Mouse (Mus musculus): Measurements from ENCODE around the gene Tmem260.
"Not testable (repeated sequence)": the region's sequence is repeated elsewhere in the genome, so short reads cannot be mapped to it uniquely, and the experiment has no call there.

The Tmem260 gene

GRCm38 (mm10) chr14:48445984-48446683 is at the start of gene Tmem260:
Gene Tmem260 (plus strand): TSS chr14:48446124.
- peak; percentile 89 for DNase-seq (ENCODE audit: low spot score)

DNA sequence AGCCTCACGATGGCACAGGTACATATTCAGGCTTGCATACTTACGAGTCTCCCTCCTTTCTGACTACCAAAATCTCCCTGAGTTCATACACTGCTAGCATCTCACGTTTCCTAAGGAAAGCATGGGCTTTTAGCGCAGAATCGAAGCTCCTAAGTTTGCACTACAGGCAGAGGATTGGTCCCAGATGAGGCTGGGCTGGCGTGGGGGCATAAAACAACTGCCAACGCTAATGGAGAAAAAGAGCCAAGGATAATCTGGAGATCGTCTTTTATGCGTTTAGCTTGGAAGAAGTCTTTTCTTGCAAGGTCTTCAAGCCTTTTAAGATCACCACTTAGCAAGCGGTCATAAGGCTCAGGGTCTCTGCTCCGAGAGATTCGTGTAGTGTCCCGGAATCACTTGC is 39.8 kb upstream of the Tmem260 start:
- no peak for DNase-seq (ENCODE audit: low spot score)

DNA sequence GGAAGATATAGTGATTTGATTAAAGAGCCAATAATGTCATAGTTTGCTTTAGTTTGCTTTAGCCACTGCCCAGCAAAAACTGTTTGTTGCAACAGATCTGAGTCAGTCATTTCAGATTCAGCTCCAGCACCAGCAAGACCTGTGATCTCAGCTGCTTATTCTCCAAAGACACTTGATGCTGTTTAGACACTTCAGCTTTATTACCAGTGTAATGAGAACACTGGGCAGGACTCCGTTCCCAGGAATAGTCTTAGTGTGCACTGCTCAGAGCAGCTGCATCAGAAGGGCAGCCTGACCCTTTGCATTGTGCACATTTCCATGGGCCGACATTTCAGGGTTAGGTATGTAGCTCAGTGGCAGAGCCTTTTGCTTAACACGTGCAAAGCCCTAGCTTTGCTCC is 28.9 kb upstream of the Tmem260 start:
- no peak for DNase-seq (ENCODE audit: low spot score)

- no peak for DNase-seq (ENCODE audit: low spot score)
Observed at GRCm38 (mm10) chr14:48418264-48418663, 27.7 kb upstream of the Tmem260 start.

GRCm38 (mm10) chr14:48418672-48419071 is 27.3 kb upstream of the Tmem260 start:
- no peak for DNase-seq (ENCODE audit: low spot score)

- DNase-seq (ENCODE audit: low spot score) = no peak
Observed at GRCm38 (mm10) chr14:48421476-48421875, 24.4 kb upstream of the Tmem260 start.

DNA sequence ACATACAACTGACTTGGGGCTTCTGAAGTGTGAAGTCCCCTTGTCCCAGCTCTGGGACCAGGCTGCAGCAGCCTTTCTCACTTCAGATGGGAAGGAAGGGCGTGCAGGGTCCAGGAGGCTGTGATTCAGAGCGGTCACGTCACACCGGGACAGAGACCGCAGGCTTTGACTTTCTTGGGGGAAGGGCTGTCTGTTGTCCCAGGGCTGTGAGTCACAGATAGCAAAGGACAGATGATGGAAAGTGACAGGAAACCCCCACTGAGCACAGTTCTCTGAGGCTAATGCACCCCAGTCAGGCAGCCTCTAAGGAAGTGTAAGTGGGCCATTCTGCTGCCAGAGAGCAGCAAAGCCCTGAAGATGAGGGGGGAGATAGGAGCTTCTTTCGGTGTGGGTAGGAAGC is 23.9 kb upstream of the Tmem260 start:
- DNase-seq (ENCODE audit: low spot score) = peak; percentile 76

DNA sequence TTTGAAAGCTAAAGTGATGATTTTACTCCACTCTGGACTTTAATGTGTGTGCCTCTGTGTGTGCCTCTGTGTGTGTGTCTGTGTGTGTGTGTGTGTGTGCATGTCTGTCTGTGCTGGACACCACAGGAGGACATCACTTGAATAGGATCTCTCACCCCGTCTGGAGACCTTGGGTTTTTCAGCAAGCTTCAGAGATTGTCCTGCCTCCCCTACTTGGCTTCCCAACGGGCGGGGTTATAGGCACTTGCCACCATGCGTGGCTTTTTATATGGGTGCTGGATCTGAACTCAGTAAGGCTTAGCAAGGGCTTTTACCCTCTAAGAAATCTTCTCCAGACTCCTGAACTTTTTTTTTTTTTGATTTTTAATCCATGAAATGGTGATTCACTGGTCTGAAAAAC is 23.5 kb upstream of the Tmem260 start:
- no peak for DNase-seq (ENCODE audit: low spot score)

- DNase-seq (ENCODE audit: low spot score) = peak; percentile 17
Observed at GRCm38 (mm10) chr14:48422901-48423300, 23.0 kb upstream of the Tmem260 start.

DNA sequence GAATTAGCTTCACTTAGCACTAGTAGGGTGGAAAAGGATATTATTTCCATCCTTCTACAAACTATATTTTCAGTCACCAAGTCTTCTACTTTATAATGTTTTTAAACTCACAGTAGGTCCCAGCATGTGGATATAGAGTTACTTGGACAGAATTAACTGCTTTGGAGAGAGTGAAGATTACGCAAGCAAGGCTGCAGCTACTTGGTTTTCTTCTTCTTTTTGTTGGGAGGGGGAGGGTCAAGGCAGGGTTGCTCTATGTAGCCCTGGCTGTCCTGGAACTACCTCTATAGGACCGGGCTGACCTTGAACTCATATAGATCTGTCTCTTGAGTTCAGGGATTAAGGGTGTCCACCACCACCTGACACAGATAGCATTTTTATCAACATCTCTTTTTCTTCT is 13.9 kb upstream of the Tmem260 start:
- DNase-seq (ENCODE audit: low spot score) = no peak

DNA sequence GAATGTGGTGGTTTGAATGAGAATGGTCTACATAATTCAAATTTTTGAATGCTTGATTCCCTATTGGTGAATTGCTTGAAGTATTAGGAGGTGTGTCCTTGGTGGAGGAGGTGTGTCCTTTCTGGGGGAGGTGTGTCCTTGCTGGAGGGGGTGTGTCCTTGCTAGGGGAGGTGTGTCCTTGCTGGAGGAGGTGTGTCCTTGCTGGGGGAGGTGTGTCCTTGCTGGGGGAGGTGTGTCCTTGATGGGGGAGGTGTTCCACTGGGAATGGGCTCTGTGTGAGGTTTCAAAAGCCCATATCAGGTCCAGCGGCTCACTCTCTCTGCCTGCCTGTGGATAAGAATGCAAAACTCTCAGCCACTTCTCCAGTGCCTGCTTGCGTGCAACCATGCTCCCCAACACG is 2.1 kb upstream of the Tmem260 start:
- peak; percentile 43 for DNase-seq (ENCODE audit: low spot score)

GRCm38 (mm10) chr14:48451966-48452407 is 6.1 kb downstream of the Tmem260 start:
- DNase-seq (ENCODE audit: low spot score) = no peak

- DNase-seq (ENCODE audit: low spot score) = no peak
Observed at GRCm38 (mm10) chr14:48453411-48453810, 7.5 kb downstream of the Tmem260 start.

- DNase-seq (ENCODE audit: low spot score) = no peak
Observed at GRCm38 (mm10) chr14:48456305-48457092, 10.6 kb downstream of the Tmem260 start.

DNA sequence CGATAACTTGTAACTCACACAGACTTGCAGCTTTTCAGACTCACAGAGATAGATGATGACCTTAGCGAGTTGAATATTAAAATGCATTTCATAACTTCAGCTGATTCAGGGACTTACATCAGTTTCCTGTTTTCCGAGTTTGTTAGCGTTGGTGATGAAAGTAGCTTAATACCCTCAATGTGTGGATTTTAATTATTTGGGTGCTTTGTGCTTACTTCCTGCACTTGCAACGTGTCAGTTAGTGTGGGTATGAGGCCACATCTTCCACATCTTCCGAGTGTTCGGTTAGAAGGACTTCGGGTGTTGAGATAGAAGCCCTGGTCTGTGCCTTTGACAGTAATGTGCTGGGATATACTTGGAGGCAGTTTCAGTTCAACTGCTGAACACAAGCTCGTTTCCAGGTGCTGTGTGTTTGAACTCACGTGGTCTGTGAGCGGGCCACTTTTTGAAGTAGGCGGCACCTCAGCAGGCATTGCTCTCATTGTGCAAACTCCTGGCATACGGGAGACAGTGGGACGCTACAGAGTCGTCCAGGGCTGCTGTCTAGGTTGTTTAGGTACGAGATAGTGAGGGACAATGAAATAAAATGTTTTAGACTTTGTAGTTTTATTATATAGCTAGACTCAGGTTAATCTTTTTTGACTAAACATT is 11.5 kb downstream of the Tmem260 start:
- DNase-seq (ENCODE audit: low spot score) = peak; percentile 4

- DNase-seq (ENCODE audit: low spot score) = peak; percentile 17
Observed at GRCm38 (mm10) chr14:48458901-48459300, 13.0 kb downstream of the Tmem260 start.

GRCm38 (mm10) chr14:48468339-48468738 is 22.4 kb downstream of the Tmem260 start:
- no peak for DNase-seq (ENCODE audit: low spot score)

DNA sequence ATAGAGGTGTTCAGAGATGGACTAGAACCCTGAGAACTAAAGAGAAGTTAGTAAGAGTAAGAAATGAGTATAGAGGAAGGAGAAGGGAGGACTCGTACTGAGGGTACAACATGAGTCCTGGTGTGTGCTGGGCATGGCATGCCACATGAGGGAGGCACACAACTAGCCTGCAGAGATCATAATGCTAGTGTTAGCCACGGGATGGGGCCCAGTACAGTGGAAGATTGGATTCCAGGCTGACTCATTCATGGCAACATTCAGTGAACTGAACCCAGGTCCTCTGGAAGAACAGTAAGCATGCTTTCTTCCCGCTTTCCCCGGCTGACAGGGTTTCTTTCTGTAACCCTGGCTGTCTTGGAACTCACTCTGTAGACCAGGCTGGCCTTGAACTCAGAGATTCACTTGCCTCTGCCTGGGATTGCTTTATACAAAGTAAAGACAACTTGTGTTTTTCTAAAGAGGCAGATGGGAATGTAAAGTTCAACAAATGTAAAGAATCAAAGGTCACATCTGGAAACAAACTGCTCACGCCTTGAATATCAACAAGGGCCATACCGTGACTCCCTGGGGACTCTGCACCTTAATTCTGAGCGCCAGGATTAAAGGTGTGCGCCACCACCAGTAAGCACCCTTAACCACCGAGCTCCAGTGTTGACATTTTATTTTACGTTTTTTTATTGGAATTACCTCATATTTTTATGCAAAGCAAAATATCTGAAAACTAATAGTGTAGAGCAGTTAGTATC is 25.0 kb downstream of the Tmem260 start:
- DNase-seq (ENCODE audit: low spot score) = no peak

- DNase-seq (ENCODE audit: low spot score) = no peak
Observed at GRCm38 (mm10) chr14:48472179-48472578, 26.3 kb downstream of the Tmem260 start.

- no peak for DNase-seq (ENCODE audit: low spot score)
Observed at GRCm38 (mm10) chr14:48475370-48475769, 29.4 kb downstream of the Tmem260 start.

GRCm38 (mm10) chr14:48475834-48476233 is 29.9 kb downstream of the Tmem260 start:
- DNase-seq (ENCODE audit: low spot score) = not testable (repeated sequence)

DNA sequence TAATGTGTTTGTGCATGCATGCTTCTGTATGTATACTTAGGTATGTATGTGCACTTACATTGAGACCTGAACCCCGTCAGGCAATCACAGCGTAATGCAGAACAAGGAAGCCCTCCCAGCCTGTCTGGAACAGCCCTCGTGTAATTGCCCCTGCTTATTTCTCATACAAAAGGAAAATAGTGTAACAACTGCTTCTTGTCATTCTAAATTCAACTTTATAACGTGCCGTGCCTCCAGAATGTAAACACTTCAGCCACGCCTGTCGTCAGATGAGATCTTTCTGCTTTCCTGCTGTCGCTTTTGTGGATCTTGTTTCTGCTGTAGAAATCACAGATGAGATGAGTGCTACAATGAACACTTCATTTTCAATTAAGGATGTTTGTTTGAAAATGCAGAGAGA is 30.4 kb downstream of the Tmem260 start:
- no peak for DNase-seq (ENCODE audit: low spot score)
